Mouse (Mus musculus) lung, postnatal 36 days (tissue): ENCODE data around the gene 1700019N19Rik.
A peak's percentile ranks its signal among the peaks of the same experiment; 100 is the strongest.

Experiments used
- DNase-seq: peaks from one replicate; pipeline ENCODE4 v3.0.0; 2022; ENCODE audit warnings: mixed read lengths

The 1700019N19Rik gene

GRCm38 (mm10) chr19:58805191-58805779, 11.0 kb upstream of the 1700019N19Rik start:
- no peak for DNase-seq

DNA sequence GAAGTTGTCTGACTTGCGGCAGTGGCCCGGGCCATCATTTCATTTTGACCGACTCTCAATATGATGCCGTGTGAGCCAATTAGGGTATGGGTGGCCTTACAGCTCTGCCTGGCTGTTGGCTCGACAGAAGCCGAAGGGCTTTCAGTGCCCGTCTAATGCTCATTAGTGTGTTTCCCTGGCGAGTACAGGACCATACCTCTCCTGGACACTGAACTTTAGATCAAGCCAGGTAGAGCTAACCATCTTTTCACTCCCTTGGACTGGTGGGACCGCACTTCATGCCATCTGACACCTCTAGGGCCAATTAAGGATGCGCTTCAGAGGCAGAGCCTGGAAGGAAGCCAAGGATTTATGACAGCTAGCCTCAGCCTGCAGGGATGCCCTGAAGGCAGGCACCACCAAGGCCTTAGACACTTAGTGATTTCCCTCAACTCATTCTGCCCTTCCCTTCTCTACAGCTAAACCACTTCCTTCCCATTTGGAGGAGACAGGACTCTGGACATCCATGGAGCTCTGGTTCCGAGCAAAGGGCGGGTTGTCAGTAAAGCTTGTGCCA, 931 bp upstream of the 1700019N19Rik start:
- no peak for DNase-seq

GRCm38 (mm10) chr19:58789194-58789593, 5.1 kb downstream of the 1700019N19Rik start:
- DNase-seq: no peak

DNA sequence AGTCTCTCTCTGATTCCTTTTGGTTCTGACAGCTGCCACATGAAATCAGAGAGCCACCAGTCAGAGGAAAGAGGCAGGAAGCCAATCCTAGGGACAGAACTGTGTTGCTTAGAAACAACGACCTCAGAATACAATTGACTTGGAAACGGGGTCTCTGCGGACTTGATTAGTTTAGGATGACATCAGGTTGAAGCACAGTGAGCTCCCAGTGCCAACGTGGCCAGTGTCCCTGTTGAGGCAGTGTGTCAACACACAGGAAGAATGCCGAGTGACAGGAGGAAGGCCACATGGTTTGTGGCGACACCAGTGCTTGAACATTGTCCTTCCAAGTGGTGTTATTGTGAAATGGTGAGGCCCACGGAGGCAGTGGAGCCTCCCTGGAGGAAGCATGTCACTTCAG, 10.3 kb downstream of the 1700019N19Rik start:
- peak; percentile 12 for DNase-seq

DNA sequence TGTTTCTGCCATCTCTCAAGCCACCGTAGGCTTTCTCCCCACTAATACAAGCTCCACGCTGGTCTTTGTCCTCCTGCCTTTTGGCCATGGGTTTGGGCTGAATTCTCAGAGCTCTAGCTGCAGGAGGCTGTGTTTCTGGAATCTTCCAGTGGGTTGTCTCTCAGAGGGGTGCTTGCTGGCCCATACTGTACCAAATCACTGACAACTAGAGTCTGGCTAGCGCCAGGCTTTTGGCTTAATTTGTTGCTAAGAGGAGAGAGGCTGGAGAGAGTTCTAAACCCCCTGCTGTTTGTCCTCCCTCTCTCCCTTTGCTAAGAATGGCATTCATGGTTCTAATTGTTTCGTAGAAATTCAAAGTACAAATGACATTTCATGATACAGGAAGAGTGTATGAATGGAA, 12.7 kb downstream of the 1700019N19Rik start:
- DNase-seq: no peak

GRCm38 (mm10) chr19:58776461-58776860, 17.8 kb downstream of the 1700019N19Rik start:
- no peak for DNase-seq

GRCm38 (mm10) chr19:58767329-58767728, 26.9 kb downstream of the 1700019N19Rik start:
- no peak for DNase-seq

DNA sequence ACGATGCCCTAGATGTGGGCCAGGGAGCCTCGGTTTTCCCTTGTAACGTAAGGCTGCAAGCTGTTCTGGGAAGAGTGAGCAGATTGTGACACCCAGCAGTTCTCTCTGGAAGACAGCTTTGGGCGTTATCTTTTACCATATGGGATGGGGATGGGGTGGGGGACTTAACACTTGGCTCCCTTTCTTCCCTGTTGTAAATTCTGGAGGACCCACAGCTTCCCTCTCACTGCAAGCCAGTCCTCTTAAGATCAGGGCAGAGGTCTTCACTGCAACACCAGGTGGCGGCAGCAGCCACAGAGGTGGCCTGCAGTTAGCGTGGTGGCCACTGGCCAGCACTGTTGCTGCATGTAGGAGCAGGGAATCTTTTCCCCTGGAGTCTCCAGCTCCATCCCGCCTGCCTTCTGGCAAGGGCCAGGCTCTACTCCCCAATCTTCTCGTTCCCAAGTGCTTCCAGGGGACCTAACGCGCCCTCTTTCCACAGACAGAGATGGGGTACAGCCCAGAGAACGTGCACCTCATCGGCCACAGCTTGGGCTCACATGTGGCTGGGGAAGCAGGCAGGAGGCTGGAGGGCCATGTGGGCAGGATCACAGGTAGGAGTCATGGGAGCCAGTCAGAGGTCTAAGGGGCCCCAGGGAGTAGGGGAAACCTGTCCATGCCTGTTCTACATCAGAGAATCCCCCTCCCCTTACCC, 31.3 kb downstream of the 1700019N19Rik start:
- peak; percentile 46 for DNase-seq

DNA sequence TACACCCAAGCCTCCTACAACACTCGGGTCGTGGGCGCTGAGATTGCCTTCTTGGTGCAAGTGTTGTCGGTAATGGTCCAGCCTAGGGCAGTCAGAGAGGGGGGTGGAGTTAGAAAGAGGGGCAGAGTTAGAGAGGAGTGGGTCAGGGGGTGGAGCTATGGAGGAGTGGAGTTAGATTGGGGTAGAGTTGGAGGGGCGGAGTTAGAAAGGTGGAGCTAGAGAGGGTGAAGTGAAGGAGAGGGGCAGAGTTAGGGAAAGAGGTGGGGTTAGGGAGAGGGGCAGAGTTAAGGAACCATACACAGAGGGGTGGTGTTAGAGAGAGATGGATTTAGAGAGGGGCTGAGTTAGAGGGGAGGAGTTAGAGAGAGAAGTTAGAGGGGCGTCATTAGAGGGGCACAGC, 31.9 kb downstream of the 1700019N19Rik start:
- peak; percentile 6 for DNase-seq

DNA sequence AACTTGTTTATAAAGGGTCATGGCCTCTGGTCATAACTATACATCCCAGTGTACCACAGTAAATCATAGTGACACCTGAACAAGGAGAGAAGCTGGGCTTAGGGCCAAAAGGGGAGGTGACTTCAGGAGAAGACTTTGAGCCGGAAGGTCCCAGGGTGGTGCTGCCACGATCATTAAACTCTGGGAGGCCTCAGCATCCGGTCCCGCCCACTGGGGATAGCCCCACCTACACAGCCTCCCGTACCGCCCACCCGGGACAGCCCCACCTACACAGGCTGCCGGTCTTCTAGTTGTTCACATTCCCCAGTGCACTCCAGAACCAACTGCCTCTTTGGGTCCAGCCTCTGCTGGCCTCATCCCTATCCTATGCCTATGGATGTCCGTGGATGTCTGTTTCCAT, 34.8 kb downstream of the 1700019N19Rik start, which contains the start of gene Pnliprp2:
Gene Pnliprp2 (plus strand): TSS at position 297 of the 400 bp plus-strand sequence.
- DNase-seq: peak; percentile 36

GRCm38 (mm10) chr19:58758871-58759270, 35.4 kb downstream of the 1700019N19Rik start:
- DNase-seq: no peak

GRCm38 (mm10) chr19:58751504-58751903, 42.8 kb downstream of the 1700019N19Rik start:
- DNase-seq: no peak

DNA sequence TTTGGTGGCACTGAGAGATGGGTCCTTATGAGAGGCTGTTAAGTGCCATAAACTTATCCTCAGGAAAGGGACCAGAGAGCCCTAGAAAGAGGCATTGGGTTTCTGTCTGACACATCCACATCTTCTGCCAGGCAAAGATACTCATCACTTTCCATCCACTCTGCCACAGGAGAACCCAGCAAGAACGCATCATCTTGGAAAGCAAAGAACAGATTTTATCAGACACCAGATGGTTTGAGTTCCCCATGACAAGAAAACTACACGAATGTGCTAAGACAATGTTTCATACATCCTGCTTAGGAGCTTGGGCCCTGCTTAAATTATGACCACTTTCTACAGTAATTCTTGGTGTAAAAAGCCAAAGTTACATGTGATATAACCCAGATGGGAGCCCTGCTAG, 43.4 kb downstream of the 1700019N19Rik start:
- no peak for DNase-seq

GRCm38 (mm10) chr19:58747498-58748000, 46.7 kb downstream of the 1700019N19Rik start:
- DNase-seq: no peak

DNA sequence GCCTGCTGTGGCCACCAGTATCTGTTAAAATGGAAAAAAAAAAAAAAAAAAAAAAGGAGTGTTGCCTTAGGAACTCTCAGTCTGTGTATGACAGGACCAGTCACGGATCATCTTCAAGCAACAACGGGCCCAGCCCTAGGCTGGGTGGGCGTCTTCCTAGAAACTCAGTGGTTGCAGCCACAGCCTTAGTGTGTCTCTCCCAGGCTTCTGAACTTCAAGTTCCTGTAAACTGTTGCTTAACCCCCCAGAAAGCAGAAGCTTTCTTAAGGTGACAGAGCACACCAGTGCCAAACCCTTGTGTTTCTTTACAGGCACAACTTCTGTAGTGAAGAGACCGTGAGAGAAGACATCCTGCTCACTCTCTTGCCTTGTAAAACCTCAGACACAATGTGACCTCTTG, 50.5 kb downstream of the 1700019N19Rik start:
- DNase-seq: peak; percentile 28

DNA sequence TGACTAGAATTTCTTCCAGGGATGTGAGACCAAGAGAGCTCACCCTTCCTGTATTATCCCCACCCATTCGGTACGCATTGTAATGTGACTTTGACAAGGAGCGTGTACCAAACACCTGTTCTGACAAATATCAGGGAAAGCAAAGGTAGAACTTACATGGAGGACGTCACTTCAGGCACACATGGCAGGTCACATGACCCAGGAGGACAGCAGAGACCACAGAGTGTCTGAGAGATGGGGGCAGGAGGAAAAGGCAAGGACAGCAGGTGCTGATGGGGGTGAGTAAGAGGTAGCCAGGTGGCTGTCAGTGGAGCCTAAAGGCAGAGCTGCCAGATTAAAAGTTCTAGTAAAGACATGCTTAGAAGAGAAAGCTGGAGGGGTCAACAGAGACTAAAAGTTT, 51.5 kb downstream of the 1700019N19Rik start:
- no peak for DNase-seq

DNA sequence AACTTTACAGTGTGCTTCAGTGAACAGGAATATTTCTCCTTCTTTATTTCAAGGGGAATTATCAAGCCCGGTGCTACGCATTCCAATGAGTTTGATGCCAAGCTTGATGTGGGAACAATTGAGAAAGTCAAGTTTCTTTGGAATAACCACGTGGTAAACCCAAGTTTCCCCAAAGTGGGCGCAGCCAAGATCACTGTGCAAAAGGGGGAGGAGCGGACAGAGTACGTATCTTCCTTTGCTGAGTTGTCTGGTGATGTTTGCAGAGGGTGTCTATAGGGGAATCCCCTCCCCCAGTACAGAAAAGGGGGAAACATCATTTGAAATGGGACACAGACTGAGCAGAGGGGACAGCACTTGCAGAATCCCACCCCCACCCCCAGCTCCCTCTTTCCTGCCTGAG, 53.2 kb downstream of the 1700019N19Rik start:
- DNase-seq: no peak

DNA sequence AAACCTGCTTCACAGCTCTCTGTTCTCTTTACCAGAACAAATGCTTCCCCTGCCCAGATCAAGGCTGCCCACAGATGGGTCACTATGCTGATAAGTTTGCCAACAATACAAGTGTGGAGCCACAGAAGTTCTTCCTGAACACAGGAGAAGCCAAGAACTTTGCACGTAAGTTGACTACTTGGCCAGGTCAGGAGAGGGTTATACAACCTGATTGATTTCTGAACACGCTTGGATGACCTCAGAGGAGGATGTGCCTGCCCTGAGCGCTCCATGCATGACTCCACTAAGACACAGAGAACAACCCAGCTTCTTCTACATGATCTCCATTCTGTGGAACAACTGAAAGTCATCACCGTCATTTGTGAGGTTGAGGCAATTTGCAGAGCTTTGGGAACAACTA, 56.1 kb downstream of the 1700019N19Rik start:
- no peak for DNase-seq
